Mouse (Mus musculus): ENCODE measurements around the gene 4930469K13Rik.
A peak's percentile ranks its signal among the peaks of the same experiment; 100 is the strongest.

4930469K13Rik gene

GRCm38 (mm10) chr11:34035909-34036658 lies 62.3 kb downstream of the 4930469K13Rik start:
- no peak for DNase-seq (ENCODE audit: low spot score)

GRCm38 (mm10) chr11:34034794-34035193 lies 63.6 kb downstream of the 4930469K13Rik start:
- DNase-seq (ENCODE audit: low spot score), result no peak

DNA sequence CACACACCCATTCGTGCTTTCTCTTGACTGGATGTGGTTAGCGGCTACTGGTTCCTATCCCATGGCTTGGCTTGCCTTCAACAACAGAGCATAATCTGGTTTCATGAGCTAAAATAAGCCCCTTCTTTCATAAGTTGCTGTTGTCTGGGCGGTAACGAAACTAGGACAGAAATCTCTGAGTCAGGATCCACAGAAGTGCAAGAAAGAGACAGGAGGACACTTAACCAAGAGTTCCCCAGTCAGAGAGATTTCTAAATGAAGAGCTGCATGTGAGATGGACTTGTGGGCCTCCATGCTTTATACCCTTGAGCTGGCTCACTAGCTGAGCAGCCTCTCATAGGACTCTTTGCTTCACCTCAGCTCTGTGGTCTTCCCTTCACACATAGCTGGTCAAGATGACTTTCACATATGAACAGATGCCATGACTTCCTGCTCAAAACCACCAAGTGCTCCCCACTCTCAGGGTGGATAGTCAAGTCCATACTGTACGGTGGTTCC lies 64.3 kb downstream of the 4930469K13Rik start:
- no peak for DNase-seq (ENCODE audit: low spot score)

GRCm38 (mm10) chr11:34031015-34031805 lies 67.1 kb downstream of the 4930469K13Rik start:
- no peak for DNase-seq (ENCODE audit: low spot score)

DNA sequence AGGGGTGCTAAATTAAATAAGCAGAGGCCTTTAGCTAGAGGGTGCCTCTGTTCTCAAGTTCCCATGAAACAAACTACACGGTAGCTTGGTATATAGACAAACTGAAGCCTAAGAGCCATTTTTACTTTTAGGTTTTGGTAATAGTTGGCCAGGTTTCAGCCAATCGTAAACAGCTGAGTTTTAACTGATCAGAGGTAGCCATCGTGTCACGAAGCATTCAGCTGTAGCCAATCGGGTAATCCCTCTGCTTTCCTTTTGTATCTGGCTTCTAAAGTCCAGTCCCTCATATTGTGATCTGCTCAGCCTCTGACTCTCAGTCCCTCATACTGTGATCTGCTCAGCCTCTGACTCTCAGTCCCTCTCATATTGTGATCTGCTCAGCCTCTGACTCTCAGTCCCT lies 68.7 kb downstream of the 4930469K13Rik start:
- DNase-seq (ENCODE audit: low spot score), result no peak

GRCm38 (mm10) chr11:34025091-34025490 lies 73.3 kb downstream of the 4930469K13Rik start:
- DNase-seq (ENCODE audit: low spot score), result no peak

GRCm38 (mm10) chr11:34012007-34012652 lies 86.2 kb downstream of the 4930469K13Rik start:
- no peak for DNase-seq (ENCODE audit: low spot score)

DNA sequence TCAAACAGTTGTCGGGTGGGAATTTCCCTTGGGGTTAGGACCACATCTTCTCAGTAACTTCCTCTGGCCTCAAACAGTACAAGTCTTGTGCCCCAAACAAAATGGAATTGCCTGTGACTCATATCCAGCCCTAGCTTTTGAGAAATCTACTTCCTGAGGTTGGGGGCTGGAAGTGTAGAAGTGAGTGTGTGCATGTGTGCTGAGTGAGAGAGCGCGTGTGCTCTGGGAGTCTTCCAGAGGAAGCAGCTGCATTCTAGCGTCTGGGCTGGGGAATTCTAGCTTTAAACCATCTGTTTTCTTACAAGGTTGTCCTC lies 87.5 kb downstream of the 4930469K13Rik start:
- DNase-seq (ENCODE audit: low spot score), result no peak

DNA sequence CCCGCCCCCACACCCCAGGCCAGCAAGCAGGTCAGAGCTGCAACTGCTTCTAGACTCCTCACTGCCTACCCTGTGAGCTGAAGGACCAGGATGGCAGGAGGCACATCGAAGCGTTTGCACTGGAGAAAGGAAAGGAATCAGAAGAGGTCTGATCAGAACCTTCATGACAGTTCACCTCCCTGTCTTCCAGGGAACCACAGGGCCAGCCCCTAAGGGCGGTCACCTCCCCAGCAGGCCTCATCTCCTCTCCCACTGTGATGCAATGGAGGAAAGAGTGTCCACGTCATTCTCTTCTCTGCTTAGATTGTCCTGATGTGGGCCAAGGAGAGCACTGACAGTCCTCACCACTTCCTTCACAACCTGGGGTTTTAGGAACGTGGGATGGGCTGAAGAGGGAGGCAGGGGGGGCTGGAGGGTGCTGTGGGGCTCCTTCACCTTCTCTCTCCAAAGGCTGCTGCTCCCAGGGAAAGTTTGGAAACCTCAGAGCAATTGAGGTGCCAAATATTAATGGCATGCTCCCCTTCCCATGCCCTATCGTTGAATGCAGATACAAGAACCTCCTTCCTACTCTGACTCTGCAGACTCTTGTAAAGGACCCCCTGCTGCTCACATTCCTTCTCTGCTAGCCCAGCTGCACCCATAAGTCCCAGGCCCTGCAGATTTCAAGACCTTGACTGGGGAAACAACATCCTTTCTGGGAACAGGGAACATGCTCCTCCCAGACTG lies 88.1 kb downstream of the 4930469K13Rik start:
- no peak for DNase-seq (ENCODE audit: low spot score)

DNA sequence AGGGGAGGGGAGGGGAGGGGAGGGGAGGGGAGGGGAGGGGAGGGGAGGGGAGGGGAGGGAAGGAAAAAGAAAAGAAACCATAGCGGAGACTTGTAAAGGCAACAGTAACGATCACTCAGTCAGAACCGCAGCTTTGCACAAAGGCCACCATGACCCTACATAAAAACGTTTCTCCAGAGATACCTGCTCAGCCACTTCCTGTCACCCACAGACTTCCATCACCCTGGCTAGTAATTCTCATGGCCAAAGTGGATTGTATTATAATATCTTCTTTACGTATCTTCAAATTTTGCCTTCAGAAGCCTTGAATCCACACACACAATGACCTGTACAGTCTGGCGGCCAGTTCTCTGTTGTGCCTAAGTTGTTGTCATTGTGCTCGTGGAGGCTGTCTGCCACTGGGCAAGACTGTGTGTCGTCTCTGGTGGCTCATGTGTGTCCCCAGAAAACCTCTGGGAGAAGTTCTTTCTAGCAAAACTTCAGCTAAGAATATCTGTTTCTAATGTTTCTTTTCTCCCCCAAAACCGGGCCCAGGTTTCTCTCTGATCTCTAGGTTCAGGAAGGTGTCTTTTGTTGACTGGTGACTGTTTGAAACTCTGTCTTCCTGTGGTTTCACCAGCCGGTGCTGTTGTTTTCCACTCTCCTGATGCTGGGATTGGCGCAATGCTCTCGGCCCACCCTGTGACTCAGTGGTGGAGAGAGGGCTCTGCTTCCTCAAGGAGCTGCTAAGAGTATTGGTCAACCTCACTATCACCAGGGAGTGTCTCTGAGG lies 88.9 kb downstream of the 4930469K13Rik start:
- DNase-seq (ENCODE audit: low spot score), result no peak

- no peak for DNase-seq (ENCODE audit: low spot score)
Observed at GRCm38 (mm10) chr11:34008702-34009101, 89.7 kb downstream of the 4930469K13Rik start.

- DNase-seq (ENCODE audit: low spot score), result no peak
Observed at GRCm38 (mm10) chr11:34008214-34008613, 90.1 kb downstream of the 4930469K13Rik start.

GRCm38 (mm10) chr11:34007616-34008015 lies 90.7 kb downstream of the 4930469K13Rik start:
- no peak for DNase-seq (ENCODE audit: low spot score)

GRCm38 (mm10) chr11:34002593-34002965 lies 95.8 kb downstream of the 4930469K13Rik start:
- no peak for DNase-seq (ENCODE audit: low spot score)

DNA sequence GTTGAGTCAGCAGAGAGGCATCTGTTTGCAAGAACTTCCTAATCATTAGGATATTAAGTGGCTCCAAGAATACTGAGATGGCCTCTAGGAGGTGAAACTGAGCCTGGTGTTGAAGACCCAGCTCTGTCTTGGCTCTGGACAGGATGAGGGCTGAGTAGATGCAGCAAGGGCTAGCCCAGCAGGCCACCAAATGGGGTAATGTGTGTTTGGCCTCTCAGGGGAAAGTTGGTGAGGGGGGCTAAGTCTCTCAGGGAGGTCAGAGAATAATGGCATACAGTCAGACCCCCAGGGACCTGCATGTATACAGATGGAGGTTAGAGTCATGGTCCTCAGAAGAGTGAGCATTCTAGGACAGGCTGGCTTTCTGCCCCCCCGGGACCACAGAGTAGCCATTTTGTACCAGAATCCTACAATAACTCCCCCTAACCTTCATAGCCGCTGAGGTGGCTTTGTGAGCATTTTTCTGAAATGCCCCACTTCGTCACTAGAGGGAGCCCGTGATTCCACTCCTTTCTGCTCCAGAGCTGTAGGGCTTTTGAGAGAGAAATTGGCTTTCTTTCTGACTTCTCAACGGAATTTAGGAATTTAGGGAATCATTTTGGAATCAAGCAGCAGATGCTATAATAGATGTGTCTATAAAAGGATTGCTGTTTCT lies 96.3 kb downstream of the 4930469K13Rik start:
- DNase-seq (ENCODE audit: low spot score), result peak; percentile 21

- DNase-seq (ENCODE audit: low spot score), result no peak
Observed at GRCm38 (mm10) chr11:34000416-34000815, 97.9 kb downstream of the 4930469K13Rik start.

GRCm38 (mm10) chr11:33998244-33998643 lies 100.1 kb downstream of the 4930469K13Rik start:
- no peak for DNase-seq (ENCODE audit: low spot score)

GRCm38 (mm10) chr11:33993496-33993895 lies 104.9 kb downstream of the 4930469K13Rik start:
- DNase-seq (ENCODE audit: low spot score), result no peak

DNA sequence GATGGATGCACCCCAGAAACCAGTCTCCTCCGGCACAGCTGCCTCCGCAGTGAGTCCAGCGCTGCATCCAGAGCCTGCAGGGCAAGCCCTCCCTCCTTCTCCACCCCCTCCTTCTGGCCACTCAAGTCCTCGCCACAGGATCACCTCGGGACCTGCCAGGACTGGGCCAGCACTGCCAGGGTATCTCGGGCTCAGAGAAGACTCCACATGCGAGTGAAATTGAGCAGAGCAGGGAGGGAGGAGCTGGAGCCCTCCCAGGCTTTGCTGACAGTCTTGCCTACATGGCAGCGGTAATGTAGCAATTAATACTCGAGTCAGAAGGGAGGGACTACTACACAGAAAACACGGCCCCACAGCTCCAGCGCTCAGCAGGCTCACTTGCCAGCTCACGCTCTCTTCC lies 105.4 kb downstream of the 4930469K13Rik start, which contains the start of gene Kcnip1:
TSS of gene Kcnip1 (minus strand) at position 215 of the 400 bp plus-strand sequence.
- no peak for DNase-seq (ENCODE audit: low spot score)

- no peak for DNase-seq (ENCODE audit: low spot score)
Observed at GRCm38 (mm10) chr11:33990002-33990401, 108.4 kb downstream of the 4930469K13Rik start.

GRCm38 (mm10) chr11:33986525-33986924 lies 111.8 kb downstream of the 4930469K13Rik start:
- no peak for DNase-seq (ENCODE audit: low spot score)

Data from MN1 (cell line).